Mouse (Mus musculus): ENCODE results near the gene Traf3.

Gene Traf3

GRCm38 (mm10) chr12:111152981-111153710, 13.0 kb upstream of the Traf3 start:
- DNase-seq (ENCODE audit: extremely low spot score, low read depth, low spot score), result no peak

GRCm38 (mm10) chr12:111153946-111154345, 12.2 kb upstream of the Traf3 start:
- DNase-seq (ENCODE audit: extremely low spot score, low read depth, low spot score), result no peak

- no peak for DNase-seq (ENCODE audit: extremely low spot score, low read depth, low spot score)
Measured at GRCm38 (mm10) chr12:111154641-111155040, 11.5 kb upstream of the Traf3 start.

- no peak for DNase-seq (ENCODE audit: extremely low spot score, low read depth, low spot score)
Measured at GRCm38 (mm10) chr12:111155756-111156155, 10.4 kb upstream of the Traf3 start.

- DNase-seq (ENCODE audit: extremely low spot score, low read depth, low spot score), result no peak
Measured at GRCm38 (mm10) chr12:111159659-111160428, 6.3 kb upstream of the Traf3 start.

GRCm38 (mm10) chr12:111160871-111161270, 5.3 kb upstream of the Traf3 start:
- DNase-seq (ENCODE audit: extremely low spot score, low read depth, low spot score), result no peak

GRCm38 (mm10) chr12:111161943-111162311, 4.2 kb upstream of the Traf3 start:
- DNase-seq (ENCODE audit: extremely low spot score, low read depth, low spot score), result no peak

GRCm38 (mm10) chr12:111162312-111163061, 3.7 kb upstream of the Traf3 start:
- DNase-seq (ENCODE audit: extremely low spot score, low read depth, low spot score), result no peak

- DNase-seq (ENCODE audit: extremely low spot score, low read depth, low spot score), result peak; percentile 92
Measured at GRCm38 (mm10) chr12:111164310-111164751, 1.8 kb upstream of the Traf3 start.

GRCm38 (mm10) chr12:111165146-111165812, 891 bp upstream of the Traf3 start:
- no peak for DNase-seq (ENCODE audit: extremely low spot score, low read depth, low spot score)

- no peak for DNase-seq (ENCODE audit: extremely low spot score, low read depth, low spot score)
Measured at GRCm38 (mm10) chr12:111166681-111167289, 615 bp downstream of the Traf3 start.

GRCm38 (mm10) chr12:111168891-111169290, 2.7 kb downstream of the Traf3 start:
- DNase-seq (ENCODE audit: extremely low spot score, low read depth, low spot score), result no peak

- no peak for DNase-seq (ENCODE audit: extremely low spot score, low read depth, low spot score)
Measured at GRCm38 (mm10) chr12:111178772-111179171, 12.6 kb downstream of the Traf3 start.

- DNase-seq (ENCODE audit: extremely low spot score, low read depth, low spot score), result no peak
Measured at GRCm38 (mm10) chr12:111181848-111182247, 15.7 kb downstream of the Traf3 start.

- DNase-seq (ENCODE audit: extremely low spot score, low read depth, low spot score), result no peak
Measured at GRCm38 (mm10) chr12:111182378-111182777, 16.2 kb downstream of the Traf3 start.

GRCm38 (mm10) chr12:111184476-111184875, 18.3 kb downstream of the Traf3 start, which contains the start of gene 4930595D18Rik:
Gene 4930595D18Rik (minus strand): TSS chr12:111184491.
- DNase-seq (ENCODE audit: extremely low spot score, low read depth, low spot score), result no peak

- no peak for DNase-seq (ENCODE audit: extremely low spot score, low read depth, low spot score)
Measured at GRCm38 (mm10) chr12:111186986-111187385, 20.8 kb downstream of the Traf3 start.

- DNase-seq (ENCODE audit: extremely low spot score, low read depth, low spot score), result no peak
Measured at GRCm38 (mm10) chr12:111188295-111188694, 22.1 kb downstream of the Traf3 start.

GRCm38 (mm10) chr12:111190355-111190754, 24.2 kb downstream of the Traf3 start:
- no peak for DNase-seq (ENCODE audit: extremely low spot score, low read depth, low spot score)

- no peak for DNase-seq (ENCODE audit: extremely low spot score, low read depth, low spot score)
Measured at GRCm38 (mm10) chr12:111190891-111191290, 24.7 kb downstream of the Traf3 start.
